Mouse (Mus musculus) CH12.LX (cell line): ENCODE data around the gene Psmd12. TPM values are rescaled to one million over a fixed set of nuclear protein-coding genes. Genes with fewer than 3 reads are reported as not detected.
A peak's percentile ranks its signal among the peaks of the same experiment; 100 is the strongest.

Experiments
- DNase-seq: peaks from one replicate; pipeline ENCODE4 v3.0.0-alpha.2; 2013; ENCODE audit errors: extremely low read depth
- H3K27ac ChIP-seq: 2 replicates; pipeline ENCODE4 v1.5.1; 2012; ENCODE audit warnings: low read depth, mild to moderate bottlenecking, control low read depth, moderate library complexity; ENCODE audit not compliant: insufficient read depth
- H3K27me3 ChIP-seq: replicated peaks from 2 replicates; pipeline ENCODE3; 2012; ENCODE audit warnings: inconsistent platforms
- H3K36me3 ChIP-seq, 2 experiments: replicated peaks in 1 of 2; 2 replicates each; pipeline versions ENCODE3 to v1.6.1; 2012; ENCODE audit warnings: inconsistent platforms in 1 of 2, low read length in 1 of 2, mild to moderate bottlenecking in 1 of 2, mixed read lengths in 1 of 2, moderate library complexity in 1 of 2; ENCODE audit not compliant: control insufficient read depth in 1 of 2, insufficient read depth in 1 of 2
- H3K4me1 ChIP-seq, 2 experiments: 2 replicates each; pipeline ENCODE4 v1.6.1; 2012; ENCODE audit warnings: inconsistent platforms in 1 of 2, moderate library complexity in 1 of 2; ENCODE audit not compliant: insufficient read depth in 2 of 2, control insufficient read depth in 1 of 2
- H3K4me2 ChIP-seq: 2 replicates; pipeline ENCODE4 v1.6.1; 2012; ENCODE audit warnings: low read depth, mild to moderate bottlenecking, control low read depth; ENCODE audit not compliant: poor library complexity, insufficient read depth, severe bottlenecking
- H3K4me3 ChIP-seq, 3 experiments: fragments of 150-350 bp in 1 of 3; sonication (generic) in 1 of 3; replicated peaks in 1 of 3; 2 replicates each; pipeline versions ENCODE3 to v1.5.1; 2011 to 2012; ENCODE audit warnings: low read depth in 2 of 3, low read length in 2 of 3, mild to moderate bottlenecking in 2 of 3, moderate library complexity in 2 of 3, control low read depth in 1 of 3, improper control_type of control experiment in 1 of 3, inconsistent platforms in 1 of 3, mixed read lengths in 1 of 3; ENCODE audit not compliant: poor library complexity in 1 of 3
- H3K79me2 ChIP-seq: replicated peaks from 2 replicates; pipeline ENCODE4 v1.6.1; 2012; ENCODE audit warnings: mild to moderate bottlenecking, moderate library complexity; ENCODE audit not compliant: control insufficient read depth, poor library complexity, insufficient read depth, severe bottlenecking; ENCODE audit errors: extremely low read depth
- H3K9ac ChIP-seq: 2 replicates; pipeline ENCODE4 v1.6.1; 2012; ENCODE audit warnings: low read depth, mild to moderate bottlenecking, control low read depth, moderate library complexity; ENCODE audit not compliant: insufficient read depth
- H3K9me3 ChIP-seq: replicated peaks from 2 replicates; pipeline ENCODE3; 2012; ENCODE audit warnings: low read length, inconsistent platforms, mixed read lengths
- CHD1 ChIP-seq: IDR thresholded peaks from 2 replicates; pipeline ENCODE4 v1.6.1; 2012; ENCODE audit warnings: low read depth, low read length, improper control_type of control experiment, inconsistent platforms
- CHD2 ChIP-seq: IDR thresholded peaks from 2 replicates; pipeline ENCODE4 v1.6.1; 2011; ENCODE audit warnings: low read length, improper control_type of control experiment
- E2F4 ChIP-seq: IDR thresholded peaks from 2 replicates; pipeline ENCODE4 v1.6.1; 2011; ENCODE audit warnings: low read depth, low read length, improper control_type of control experiment; ENCODE audit not compliant: insufficient replicate concordance
- ETS1 ChIP-seq: conservative IDR thresholded peaks from 2 replicates; pipeline ENCODE4 v1.6.1; 2012; ENCODE audit warnings: low read depth, mild to moderate bottlenecking, inconsistent platforms, low read length, improper control_type of control experiment, moderate library complexity
- MAX ChIP-seq: IDR thresholded peaks from 2 replicates; pipeline ENCODE4 v1.6.1; 2011; ENCODE audit warnings: low read length, improper control_type of control experiment
- MXI1 ChIP-seq: IDR thresholded peaks from 2 replicates; pipeline ENCODE4 v1.6.1; 2011; ENCODE audit warnings: mild to moderate bottlenecking, low read depth, low read length, improper control_type of control experiment
- SIN3A ChIP-seq: IDR thresholded peaks from 2 replicates; pipeline ENCODE4 v1.6.1; 2012; ENCODE audit warnings: low read length, improper control_type of control experiment, inconsistent platforms
- ZNF384 ChIP-seq: IDR thresholded peaks from 2 replicates; pipeline ENCODE4 v1.6.1; 2012; ENCODE audit warnings: low read depth, low read length, improper control_type of control experiment, inconsistent platforms
- dilution Hi-C: fragments of 300-500 bp; cut with MboI; formaldehyde crosslinking; loops from 2 replicates; pipeline ENCODE4 v1.14.3; 2020; ENCODE audit warnings: low sequenced_read_pairs; ENCODE audit not compliant: extremely low pct_unique_long_range_greater_than_20kb, extremely low pct_ligation_motif_present
- in situ Hi-C: fragments of 300-500 bp; cut with MboI; formaldehyde crosslinking; loops from 3 replicates; pipeline ENCODE4 v1.14.3; 2019; ENCODE audit warnings: low sequenced_read_pairs, low pct_ligation_motif_present, low pct_unique_long_range_greater_than_20kb, mixed read lengths
- polyA plus RNA-seq: library from polyadenylated mRNA; unstranded; fragments of >175 nt; gene quantifications from 2 replicates; pipeline ENCODE4 v1.2.1, GENCODE M21; 2012; ENCODE audit warnings: low read depth; ENCODE audit not compliant: insufficient read length
- total RNA-seq, 2 experiments: library from RNA; depleted of rRNA; stranded (reverse); fragments of 300-350 nt in 1 of 2; fragments of >200 nt in 1 of 2; gene quantifications; 2 replicates each; pipeline ENCODE4 v1.2.3; 2012 to 2014

Psmd12 gene
- total and polyA plus RNA-seq, 3 experiments = 108 to 257 (median 151) TPM

- Histone ChIP-seq H3K4me2 (no peak overlapping the region), H3K4me1 (peaks cover 3 to 12% of the 10 kb centered on the region in 2 experiments; a peak in 3 of 4 replicates), H3K36me3 (peaks cover 0 to 3% of the 10 kb centered on the region in 2 experiments), H3K4me3 (no peak overlapping the region), H3K27ac (no peak overlapping the region), H3K79me2 (no peaks in the 10 kb centered on the region), H3K27me3 (no peaks in the 10 kb centered on the region), H3K9me3 (peaks cover 4% of the 10 kb centered on the region), H3K9ac (no peak overlapping the region)
- dilution Hi-C loops = no loop called here
- in situ Hi-C loops = no loop called here
- DNase-seq = no peak
- no peak for TF ChIP-seq ETS1
These were observed 15.1 kb upstream of the Psmd12 start for GRCm38 (mm10) chr11:107464141-107464540.

- no peak for TF ChIP-seq CHD2
- no peak for TF ChIP-seq MAX
- TF ChIP-seq CHD1 = no peak
- TF ChIP-seq SIN3A = no peak
- no peak for TF ChIP-seq MXI1
- Histone ChIP-seq H3K4me1 (peaks cover 3 to 11% of the 10 kb centered on the region in 2 experiments; a peak in 3 of 4 replicates), H3K36me3 (peaks cover 0 to 3% of the 10 kb centered on the region in 2 experiments), H3K27ac (no peak overlapping the region), H3K27me3 (no peaks in the 10 kb centered on the region), H3K79me2 (no peaks in the 10 kb centered on the region), H3K9me3 (peaks cover 4% of the 10 kb centered on the region), H3K4me3 (no peak overlapping the region), H3K9ac (no peak overlapping the region), H3K4me2 (no peak overlapping the region)
- DNase-seq = no peak
- in situ Hi-C loops (no loop called here), dilution Hi-C loops (no loop called here)
These were observed 14.2 kb upstream of the Psmd12 start for GRCm38 (mm10) chr11:107465041-107465440.

- Histone ChIP-seq H3K4me3 (no peak overlapping the region), H3K27ac (no peak overlapping the region), H3K9me3 (peaks cover 4% of the 10 kb centered on the region), H3K9ac (no peak overlapping the region), H3K36me3 (peaks cover 0 to 3% of the 10 kb centered on the region in 2 experiments), H3K4me1 (peaks cover 3 to 14% of the 10 kb centered on the region in 2 experiments; a peak in 3 of 4 replicates), H3K79me2 (no peaks in the 10 kb centered on the region), H3K27me3 (no peaks in the 10 kb centered on the region), H3K4me2 (no peak overlapping the region)
- DNase-seq = no peak
- in situ Hi-C loops = no loop called here
- dilution Hi-C loops = no loop called here
- TF ChIP-seq ZNF384 (peak; percentile 11; the same call in 1 of the 2 replicates), E2F4 (no peak)
These were observed 13.3 kb upstream of the Psmd12 start for GRCm38 (mm10) chr11:107465969-107466368.
